Mouse (Mus musculus) adipose tissue, adult 10 weeks (tissue): ENCODE results near the gene Klhdc1. TPM values are rescaled to one million over a fixed set of nuclear protein-coding genes. Genes with fewer than 3 reads are reported as not detected.

Source experiments
- polyA plus RNA-seq: library from polyadenylated mRNA; stranded (reverse); fragments of 350-450 nt; fragmentation: Illumina TruSeq; extraction: RNeasy Lipid Tissue Mini Kit (QIAGEN cat#74804); gene quantifications from one replicate; pipeline ENCODE4 v1.2.3, GENCODE M21; 2014; ENCODE audit warnings: low read depth, low replicate concordance

The Klhdc1 gene
- 14.3 TPM for polyA plus RNA-seq

GRCm38 (mm10) chr12:69240876-69241275 is at the start of gene Klhdc1:
Klhdc1 (plus strand) TSS chr12:69241176.

DNA sequence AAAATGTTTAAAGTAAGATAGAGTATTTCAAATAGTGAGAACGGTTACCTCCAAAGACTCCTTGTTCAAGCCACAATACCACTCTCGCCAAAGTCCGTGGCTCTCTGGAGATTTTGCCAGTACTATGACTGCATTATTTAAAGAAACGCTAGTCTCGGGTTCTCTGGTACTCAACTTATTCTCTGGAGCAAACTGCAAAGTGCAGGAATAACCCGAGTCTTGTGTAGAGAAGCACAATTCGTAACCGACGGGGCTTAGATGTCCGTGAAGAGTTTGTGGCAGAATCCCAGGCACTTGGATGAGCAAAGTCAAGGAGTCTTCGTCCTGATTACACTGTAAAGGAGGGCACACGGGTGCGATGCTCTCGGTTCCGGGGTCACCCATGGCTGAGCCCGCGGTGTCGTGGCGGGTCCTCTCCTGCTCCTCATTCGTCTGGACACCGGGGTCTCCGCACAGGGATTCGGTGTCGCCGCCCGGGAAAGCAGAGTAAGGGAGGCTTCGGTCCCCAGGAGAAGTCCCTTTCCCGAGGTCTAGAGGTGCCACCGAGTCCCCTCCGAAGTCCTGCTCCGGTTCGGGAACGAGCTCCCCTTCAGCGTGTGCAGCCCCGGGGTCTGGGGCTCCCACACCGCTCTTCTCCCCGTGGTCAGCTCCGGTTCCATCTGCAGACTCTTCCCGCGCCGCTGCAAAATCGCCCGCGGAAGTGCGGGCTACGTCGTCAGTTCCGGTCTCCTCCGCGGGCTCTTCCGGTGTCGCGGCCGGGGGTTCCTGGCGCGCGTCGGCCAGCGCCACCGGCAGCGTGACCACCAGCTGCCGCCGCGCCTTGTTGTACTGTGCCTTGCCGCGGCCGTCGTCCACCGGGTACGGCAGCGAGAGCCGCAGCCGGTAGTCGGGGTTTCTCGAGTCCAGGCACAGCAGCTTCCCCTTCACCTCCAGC is 44.3 kb upstream of the Klhdc1 start, which contains the start of gene Gm49383:
Gene Gm49383 (minus strand): TSS at position 661 of the 934 bp plus-strand sequence.

DNA sequence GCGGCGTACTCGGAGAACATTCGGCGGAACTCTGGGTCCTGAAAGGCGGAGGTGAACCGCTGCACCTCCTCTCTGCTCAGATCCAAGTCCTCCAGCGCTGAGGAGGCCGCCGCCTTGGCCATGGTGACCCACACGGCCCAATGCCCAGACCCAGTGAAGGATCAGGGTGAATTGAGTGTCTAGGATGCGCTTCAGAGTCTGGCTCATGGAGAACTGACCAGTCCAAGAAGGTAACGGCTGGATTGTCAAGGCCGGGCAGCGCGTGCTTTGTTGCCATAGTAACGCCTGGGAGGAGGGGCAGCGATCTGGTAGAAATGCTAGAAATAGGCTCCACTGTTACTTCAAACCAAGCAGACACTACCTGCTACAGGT is 42.8 kb upstream of the Klhdc1 start, which contains the start of gene Dnaaf2:
Gene Dnaaf2 (minus strand): TSS at position 266 of the 372 bp plus-strand sequence.

DNA sequence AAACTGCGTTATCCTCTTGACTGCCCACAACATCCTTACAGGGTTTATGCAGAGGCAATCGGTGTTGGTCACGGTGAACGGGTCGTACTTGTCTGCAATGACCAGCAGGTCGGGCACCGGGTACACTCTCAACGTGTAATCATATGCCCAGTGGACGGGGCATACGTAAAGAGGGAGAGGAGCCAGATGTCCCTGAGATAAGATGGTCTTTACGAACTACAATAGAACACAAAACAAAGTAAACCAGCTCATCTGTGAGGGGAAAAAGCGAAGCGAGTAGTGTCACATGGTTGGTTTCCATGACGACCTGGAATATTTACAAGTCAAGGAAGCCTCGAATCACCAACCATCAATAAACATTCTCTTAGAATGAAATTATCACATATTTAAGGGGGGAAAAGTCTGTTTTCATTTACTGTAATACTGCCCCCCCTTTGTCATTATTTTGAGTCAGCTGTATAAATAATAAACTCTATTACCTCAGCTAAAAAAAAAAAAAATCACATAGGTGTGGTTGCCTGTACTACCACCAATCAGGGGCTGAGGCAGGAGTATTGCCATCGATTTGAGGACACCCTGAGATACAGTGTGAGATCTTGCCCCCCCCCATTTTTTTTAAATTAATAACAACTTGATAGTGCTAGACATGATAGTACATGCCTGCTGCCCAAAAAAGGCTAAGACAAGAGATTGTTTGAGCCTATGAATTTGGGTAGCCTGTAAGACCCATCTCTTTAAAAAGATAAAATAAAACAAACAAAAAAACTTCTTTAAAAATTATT is 36.7 kb upstream of the Klhdc1 start, which contains the start of gene Gm49384:
Gene Gm49384 (minus strand): TSS at position 216 of the 782 bp plus-strand sequence.

GRCm38 (mm10) chr12:69227776-69228466 is 13.1 kb upstream of the Klhdc1 start, which contains the start of gene Pole2:
Pole2 (minus strand) TSS chr12:69228195.

GRCm38 (mm10) chr12:69296511-69297410 is 55.8 kb downstream of the Klhdc1 start, which contains the start of gene Klhdc2:
Klhdc2 (plus strand) TSS chr12:69296681.

Other genes with a start within 250 kb of the Klhdc1 start
- gene Rps29, start 82.0 kb upstream of the Klhdc1 start, polyA plus RNA-seq: 3,001 TPM
- 0.89 TPM for gene Lrr1, start 72.4 kb upstream of the Klhdc1 start, polyA plus RNA-seq
- gene Rpl36al, start 57.1 kb upstream of the Klhdc1 start, polyA plus RNA-seq: 623 TPM
- 45.2 TPM for gene Mgat2, start 57.0 kb upstream of the Klhdc1 start, polyA plus RNA-seq
- gene Gm49383, start 44.1 kb upstream of the Klhdc1 start, polyA plus RNA-seq: 3.4 TPM
- gene Dnaaf2, start 42.7 kb upstream of the Klhdc1 start, polyA plus RNA-seq: 1.8 TPM
- gene Gm49384, start 36.9 kb upstream of the Klhdc1 start, polyA plus RNA-seq: 3.1 TPM
- gene Pole2, start 13.0 kb upstream of the Klhdc1 start, polyA plus RNA-seq: 3.3 TPM
- 52.5 TPM for gene Klhdc2, start 55.5 kb downstream of the Klhdc1 start, polyA plus RNA-seq
- 31.5 TPM for gene Nemf, start 116.0 kb downstream of the Klhdc1 start, polyA plus RNA-seq
- 56.5 TPM for gene Arf6, start 131.0 kb downstream of the Klhdc1 start, polyA plus RNA-seq
- gene Gm9887, start 131.3 kb downstream of the Klhdc1 start, polyA plus RNA-seq: 0.61 TPM